Mouse (Mus musculus): Measurements from ENCODE around the gene Zswim8.
"Not testable (repeated sequence)": the region's sequence is repeated elsewhere in the genome, so short reads cannot be mapped to it uniquely, and the experiment has no call there.

Gene Zswim8

DNA sequence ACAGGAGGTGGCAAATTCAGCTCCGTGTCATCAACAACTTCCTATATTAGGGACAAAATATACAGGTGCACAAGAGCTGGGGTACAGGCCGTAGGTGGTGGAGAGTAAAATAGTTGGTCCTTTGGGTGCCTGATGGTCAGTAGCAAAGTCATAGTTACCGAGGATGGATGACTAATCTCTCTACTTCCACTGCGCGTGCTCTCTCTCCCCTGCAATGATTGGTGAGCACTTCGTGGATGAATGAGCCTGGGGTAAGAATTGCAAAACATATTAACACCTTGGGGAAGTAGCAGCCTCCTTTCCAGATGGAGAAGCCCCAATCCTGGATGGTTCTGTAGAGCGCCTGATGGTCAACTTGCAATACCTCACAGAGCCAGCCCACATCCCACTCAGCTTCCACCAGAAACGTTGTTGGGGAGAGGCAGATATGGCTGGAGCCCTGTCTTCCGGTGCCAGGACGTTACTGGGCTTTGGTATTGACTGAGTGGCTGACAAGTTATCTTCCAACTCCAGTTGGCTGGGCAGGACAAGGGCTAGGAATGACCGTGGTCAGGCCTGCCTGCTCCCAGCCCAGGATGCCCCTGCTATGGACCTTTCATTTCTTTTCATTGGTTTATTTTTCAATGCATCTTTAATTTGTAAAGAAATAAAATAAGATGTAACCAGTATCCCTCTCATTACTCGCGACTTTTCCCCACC lies 13.0 kb upstream of the Zswim8 start:
- no peak for DNase-seq

- peak; percentile 94 to 96 for DNase-seq
These were observed 12.2 kb upstream of the Zswim8 start, which contains the start of gene Fut11 for GRCm38 (mm10) chr14:20694884-20695760. TSS of gene Fut11 (plus strand) at chr14:20694968.

GRCm38 (mm10) chr14:20695761-20696520 lies 11.4 kb upstream of the Zswim8 start:
- DNase-seq = peak; percentile 23 to 24

- DNase-seq = peak; percentile 70 to 76
These were observed 10.4 kb upstream of the Zswim8 start for GRCm38 (mm10) chr14:20696986-20697385.

DNA sequence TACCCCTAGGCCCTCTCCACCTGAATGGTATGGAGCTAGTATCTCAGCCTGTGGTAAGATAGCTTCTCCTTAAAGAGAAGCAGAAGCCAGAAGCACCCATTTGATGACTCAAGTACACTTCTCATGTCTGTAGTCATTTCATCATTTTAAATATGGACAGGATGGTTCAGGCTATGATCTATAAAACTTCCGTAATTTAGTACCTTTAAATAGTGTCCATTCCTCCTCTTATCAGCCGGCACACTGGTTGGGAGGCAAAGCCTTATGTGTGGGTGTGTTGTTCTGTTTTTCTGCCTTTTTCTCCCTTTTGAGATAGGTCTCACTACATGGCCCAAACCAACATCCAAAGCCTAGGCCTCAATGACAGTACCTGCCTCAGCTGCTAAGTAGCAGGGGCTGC lies 8.8 kb upstream of the Zswim8 start:
- DNase-seq = no peak

GRCm38 (mm10) chr14:20700362-20700761 lies 7.0 kb upstream of the Zswim8 start:
- DNase-seq = no peak

DNA sequence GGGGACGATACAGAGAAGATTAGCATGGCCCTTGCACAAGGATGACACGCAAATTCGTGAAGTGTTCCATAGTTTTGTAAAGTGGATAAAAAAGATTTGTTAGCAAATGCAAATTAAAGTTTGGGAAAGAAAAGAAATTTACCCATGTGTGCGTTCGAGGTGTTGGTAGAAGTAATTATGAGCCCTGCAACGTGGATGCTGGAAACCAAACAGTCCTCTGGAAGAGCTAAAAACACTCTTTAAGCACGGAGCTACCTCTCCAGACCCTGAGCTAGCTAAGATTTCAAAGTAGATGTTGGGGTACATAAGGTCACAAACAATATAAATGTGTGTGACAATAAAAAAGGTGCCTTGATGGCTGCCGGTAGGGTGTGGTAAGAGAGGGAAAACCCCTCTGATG lies 5.8 kb upstream of the Zswim8 start:
- no peak for DNase-seq

DNA sequence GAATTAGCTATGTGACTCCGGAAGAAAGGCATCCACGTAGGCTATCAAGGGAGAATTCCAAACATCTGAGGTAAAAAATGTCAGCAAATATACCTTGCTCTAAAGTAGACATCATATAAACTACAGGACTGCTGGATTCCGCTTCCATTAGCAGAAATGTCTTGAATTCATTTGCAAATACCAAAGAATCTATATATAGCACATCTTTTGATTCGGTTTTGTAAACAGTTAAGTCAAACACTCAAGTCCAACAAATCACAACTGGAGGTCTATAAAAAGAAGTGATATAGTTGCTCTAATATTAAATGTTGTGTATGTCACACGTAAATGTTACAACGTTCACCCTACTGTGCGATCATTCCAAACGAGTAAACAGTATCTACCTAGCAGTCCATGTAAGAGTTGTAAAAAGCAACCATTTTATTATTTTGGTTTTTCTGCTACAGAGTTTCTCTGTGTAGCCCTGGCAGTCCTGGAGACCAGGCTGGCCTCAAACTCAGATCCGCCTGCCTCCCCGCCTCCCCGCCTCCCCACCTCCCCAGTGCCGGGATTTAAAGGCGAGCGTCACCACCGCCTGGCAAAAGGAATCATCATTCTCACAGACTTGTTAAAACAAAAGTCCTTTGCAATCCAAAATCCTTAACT lies 5.1 kb upstream of the Zswim8 start:
- DNase-seq = no peak

DNA sequence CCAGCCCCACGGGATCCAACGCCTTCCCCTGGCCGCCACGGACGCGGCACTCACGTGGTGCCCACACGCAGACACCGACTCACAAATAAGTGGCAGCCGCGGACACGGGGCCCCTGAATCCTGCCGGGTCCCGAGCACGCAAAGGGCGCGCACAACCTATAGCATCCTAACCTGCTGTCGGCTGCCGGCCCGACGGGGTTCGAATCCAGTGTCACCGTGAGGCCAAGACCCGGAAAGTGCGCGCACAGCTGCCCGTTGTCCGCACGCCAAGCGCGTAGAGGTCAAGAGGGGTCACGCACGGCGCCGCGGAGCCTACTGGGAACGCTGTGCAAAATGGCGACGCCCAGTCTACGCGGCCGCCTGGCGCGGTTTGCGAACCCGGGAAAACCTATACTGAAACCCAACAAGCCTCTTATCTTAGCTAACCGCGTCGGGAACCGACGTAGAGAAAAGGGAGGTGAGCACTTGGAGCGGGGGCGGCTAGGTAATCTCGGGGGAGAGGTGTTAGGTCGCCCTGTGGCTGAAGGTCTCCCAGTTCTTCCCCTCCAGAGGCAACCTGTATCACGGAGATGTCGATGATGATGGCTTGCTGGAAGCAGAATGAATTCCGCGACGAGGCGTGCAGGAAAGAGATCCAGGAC lies 4.5 kb upstream of the Zswim8 start, which contains the start of gene Chchd1:
TSS of gene Chchd1 (plus strand) at position 266 of the 641 bp plus-strand sequence.
- peak; percentile 95 to 96 for DNase-seq

GRCm38 (mm10) chr14:20703461-20703860 lies 3.9 kb upstream of the Zswim8 start:
- DNase-seq = not testable (repeated sequence)

GRCm38 (mm10) chr14:20708239-20708638 lies 887 bp downstream of the Zswim8 start:
- no peak for DNase-seq

- DNase-seq = no peak
These were observed 6.5 kb downstream of the Zswim8 start for GRCm38 (mm10) chr14:20713832-20714231.

DNA sequence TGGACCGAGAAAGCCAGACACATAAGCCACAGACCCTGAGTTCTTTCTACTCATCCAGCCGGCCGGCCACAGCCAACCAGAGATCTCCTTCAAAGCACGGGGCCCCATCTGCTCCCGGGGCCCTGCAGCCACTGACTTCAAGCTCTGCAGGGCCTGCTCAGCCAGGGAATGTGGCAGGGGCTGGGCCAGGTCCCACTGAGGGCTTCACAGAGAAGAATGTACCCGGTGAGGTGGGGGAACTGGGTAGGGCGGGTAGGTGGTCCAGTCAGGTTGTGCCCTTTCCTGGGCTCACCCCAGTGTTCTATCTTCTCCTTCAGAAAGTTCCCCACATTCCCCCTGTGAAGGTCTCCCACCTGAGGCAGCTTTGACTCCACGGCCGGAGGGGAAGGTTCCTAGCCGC lies 11.1 kb downstream of the Zswim8 start:
- DNase-seq = no peak

DNA sequence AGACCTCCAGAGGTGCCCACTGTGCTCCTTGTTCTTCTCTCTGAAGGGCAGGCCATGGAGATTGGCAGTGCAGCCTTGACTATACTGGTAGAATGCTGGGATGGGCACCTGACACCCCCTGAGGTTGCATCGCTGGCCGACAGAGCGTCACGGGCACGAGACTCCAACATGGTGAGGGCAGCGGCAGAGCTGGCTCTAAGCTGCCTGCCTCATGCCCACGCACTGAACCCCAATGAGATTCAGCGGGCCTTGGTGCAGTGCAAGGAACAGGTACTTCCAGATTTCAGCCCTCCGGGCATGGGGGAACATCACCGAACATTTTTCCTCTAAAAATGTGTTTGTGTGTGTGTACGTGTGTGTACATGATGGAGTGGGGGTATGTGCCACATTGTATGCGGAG lies 12.4 kb downstream of the Zswim8 start:
- no peak for DNase-seq

DNA sequence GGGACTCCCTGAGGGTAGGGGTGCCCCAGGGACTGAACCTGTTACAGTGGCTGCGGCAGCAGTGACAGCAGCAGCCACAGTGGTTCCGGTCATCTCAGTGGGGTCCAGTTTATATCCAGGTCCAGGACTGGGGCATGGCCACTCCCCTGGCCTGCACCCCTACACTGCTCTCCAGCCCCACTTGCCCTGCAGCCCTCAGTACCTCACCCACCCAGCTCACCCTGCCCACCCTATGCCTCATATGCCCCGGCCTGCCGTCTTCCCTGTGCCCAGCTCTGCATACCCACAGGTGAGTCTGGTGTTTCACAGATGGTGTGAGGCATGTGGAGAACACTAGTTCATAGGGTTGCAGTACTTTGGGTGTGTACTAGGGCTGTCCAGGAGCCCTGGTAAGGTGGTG lies 14.0 kb downstream of the Zswim8 start:
- no peak for DNase-seq

GRCm38 (mm10) chr14:20723006-20723405 lies 15.7 kb downstream of the Zswim8 start:
- DNase-seq = no peak

- peak; percentile 82 to 85 for DNase-seq
These were observed 16.7 kb downstream of the Zswim8 start for GRCm38 (mm10) chr14:20724043-20724442.

DNA sequence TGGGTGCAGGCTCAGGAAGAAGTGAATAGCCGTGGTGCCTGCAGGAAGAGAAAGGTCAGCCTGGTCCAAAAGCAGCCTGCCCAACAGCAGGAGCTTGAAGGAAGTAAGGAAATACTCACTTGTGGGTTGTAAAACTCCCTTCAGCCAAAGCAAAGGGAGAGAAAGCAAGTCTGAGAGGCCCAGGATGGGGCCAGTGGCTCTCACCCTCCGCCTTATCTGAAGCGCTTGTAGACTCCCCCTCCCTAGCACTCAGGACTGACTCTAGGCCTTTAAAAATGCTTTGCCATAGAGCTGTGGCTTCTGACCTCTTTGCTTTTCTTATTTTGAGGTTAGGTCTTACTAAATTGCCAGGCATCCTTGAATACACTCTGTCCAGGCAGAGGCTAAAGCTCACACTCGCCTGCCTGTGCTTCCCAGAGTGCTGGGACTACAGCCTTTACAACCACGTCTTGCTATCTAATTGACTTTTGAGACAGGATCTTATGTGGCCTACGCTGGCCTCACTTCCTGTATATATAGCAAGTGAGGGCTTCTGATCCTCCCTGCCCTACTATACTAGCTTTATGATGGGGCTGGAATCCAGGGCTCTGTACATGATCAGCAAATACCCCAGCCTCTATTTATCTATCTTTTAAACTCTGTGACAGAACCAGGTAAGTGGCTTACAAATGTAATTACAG lies 18.4 kb downstream of the Zswim8 start:
- DNase-seq = no peak

- no peak for DNase-seq
These were observed 22.5 kb downstream of the Zswim8 start for GRCm38 (mm10) chr14:20729871-20730270.

- DNase-seq = no peak
These were observed 23.7 kb downstream of the Zswim8 start for GRCm38 (mm10) chr14:20730853-20731602.

All from kidney, postnatal 4 days (tissue).